Mouse (Mus musculus): ENCODE data around the gene Fancm. TPM values are rescaled to one million over a fixed set of nuclear protein-coding genes. Genes with fewer than 3 reads are reported as not detected.

The Fancm gene
- 1.5 and 5.3 TPM in 2 replicates for polyA plus RNA-seq (2012; ENCODE audit: low replicate concordance)

GRCm38 (mm10) chr12:65075085-65075732 is at the start of gene Fancm:
Fancm (plus strand) TSS chr12:65075603.

DNA sequence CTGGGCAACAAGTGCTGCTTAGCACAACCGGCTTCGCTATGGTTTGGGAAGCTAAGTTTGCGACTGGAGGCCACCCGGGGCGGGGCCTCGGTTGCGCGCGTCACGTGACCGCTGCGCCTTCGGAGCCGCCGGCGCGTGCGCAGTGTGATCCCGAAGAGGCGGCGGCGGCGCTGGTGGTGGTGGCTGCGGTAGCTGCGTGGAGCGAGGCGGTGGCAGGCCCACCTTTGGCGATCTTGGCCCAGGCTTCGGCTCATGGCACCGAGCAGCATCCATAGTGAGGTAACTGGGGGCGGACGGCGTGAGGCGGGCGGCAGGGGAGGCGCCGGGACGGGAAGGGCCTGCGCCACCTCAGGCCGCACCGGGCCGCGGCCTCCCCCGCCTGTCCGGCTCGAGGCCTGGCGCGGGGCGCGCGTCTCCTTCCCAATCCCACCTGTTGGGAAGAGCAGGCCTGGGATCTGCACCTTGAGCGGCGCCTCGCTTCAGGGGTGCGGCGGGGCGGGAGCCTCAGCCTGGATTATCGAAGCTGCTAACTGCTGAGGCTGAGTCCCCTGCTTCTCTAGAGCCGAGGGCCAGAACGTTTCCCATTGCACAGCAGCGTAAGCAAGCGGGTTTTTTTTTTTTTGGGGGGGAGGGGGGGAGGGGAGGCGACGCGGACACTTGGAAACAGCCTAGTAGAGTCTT is 39.1 kb upstream of the Fancm start, which contains the start of gene Prpf39:
Gene Prpf39, plus strand, starts transcription at position 144 of the 681 bp plus-strand sequence.

DNA sequence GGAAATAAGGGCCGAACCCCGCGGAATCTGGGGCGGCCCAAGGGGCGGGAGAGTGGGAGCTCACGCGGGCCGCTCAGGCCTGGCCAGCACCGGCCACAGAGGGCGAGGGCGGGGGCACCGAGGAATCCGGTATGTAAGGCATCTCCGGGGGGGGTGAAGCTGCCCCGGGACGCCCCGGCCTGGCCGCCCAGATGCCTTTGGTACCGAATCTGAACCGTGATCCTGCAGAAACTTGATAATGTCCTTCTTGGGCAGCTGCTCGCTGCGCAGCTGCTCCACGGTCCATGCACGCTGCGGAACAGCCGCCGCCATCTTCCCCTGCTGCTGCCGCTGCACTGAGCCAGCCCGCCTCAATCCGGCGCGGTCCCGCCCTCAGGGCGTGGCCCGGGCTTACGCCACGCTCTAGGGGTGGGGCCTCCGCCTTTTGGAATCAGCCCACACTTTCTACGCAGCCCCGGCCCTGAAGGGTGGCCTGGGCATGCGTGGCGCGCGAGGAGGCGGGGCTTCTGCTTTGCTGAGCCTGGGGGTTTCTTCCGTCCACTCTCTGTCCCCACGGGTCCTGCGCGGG is 1.7 kb upstream of the Fancm start, which contains the start of gene Fkbp3:
Gene Fkbp3, minus strand, starts transcription at position 397 of the 568 bp plus-strand sequence.

DNA sequence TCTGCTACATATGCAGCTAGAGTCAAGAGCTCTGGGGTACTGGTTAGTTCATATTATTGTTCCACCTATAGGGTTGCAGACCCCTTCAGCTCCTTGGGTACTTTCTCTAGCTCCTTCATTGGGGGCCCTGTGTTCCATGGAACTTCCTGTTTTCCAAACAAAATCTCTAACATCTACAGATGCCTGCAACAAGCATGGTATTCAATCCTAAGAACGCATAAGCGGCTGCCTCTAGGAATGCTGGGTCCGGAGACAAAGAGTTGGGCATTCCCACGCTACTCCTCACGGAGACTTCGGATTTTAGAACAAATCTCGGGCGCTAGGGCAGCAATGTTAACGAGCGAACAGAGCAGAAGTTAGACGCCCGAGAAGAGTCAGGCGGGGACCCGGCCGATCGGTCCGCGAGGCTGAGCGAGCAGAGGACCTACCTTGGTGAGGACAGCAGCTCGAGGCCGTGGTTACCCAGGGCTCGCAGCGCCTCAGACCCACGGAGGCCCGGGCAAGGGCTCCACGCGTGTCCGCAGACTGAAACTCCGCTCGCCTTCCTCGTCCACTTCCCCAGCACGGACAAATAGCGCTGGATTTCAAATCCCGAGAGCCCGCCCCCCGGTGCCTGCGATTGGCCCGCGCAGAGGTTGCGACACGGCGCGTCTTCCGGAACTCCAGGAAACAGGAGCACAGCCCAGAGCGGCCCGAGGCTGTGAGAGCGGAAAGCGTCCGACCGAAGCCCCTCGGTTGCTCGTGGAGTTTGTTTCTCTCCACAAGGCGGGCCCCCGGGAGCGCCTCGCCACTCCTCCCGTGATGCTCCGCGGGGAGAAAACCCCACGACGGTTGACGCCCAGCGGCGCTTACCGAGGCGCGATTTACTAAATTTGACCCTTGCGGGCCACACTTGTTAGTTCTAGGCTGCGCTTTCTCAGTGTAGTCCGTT is 96.9 kb downstream of the Fancm start, which contains the start of gene Mis18bp1:
Gene Mis18bp1, minus strand, starts transcription at position 584 of the 931 bp plus-strand sequence.

Other genes with a start within 250 kb of the Fancm start
- gene Gm527, start 157.7 kb upstream of the Fancm start, polyA plus RNA-seq (2012; ENCODE audit: low replicate concordance): 1.1 and 2.3 TPM in 2 replicates
- 1.3 and 2.9 TPM in 2 replicates for gene Klhl28, start 110.1 kb upstream of the Fancm start, polyA plus RNA-seq (2012; ENCODE audit: low replicate concordance)
- gene Togaram1, start 109.8 kb upstream of the Fancm start, polyA plus RNA-seq (2012; ENCODE audit: low replicate concordance): 5.2 and 7.8 TPM in 2 replicates
- 14.3 and 15.9 TPM in 2 replicates for gene Prpf39, start 39.3 kb upstream of the Fancm start, polyA plus RNA-seq (2012; ENCODE audit: low replicate concordance)
- 19.3 and 135 TPM in 2 replicates for gene Fkbp3, start 1.6 kb upstream of the Fancm start, polyA plus RNA-seq (2012; ENCODE audit: low replicate concordance)
- gene Mis18bp1, start 97.0 kb downstream of the Fancm start, polyA plus RNA-seq (2012; ENCODE audit: low replicate concordance): 2.0 and 2.1 TPM in 2 replicates
- gene Wdr20rt, start 149.9 kb downstream of the Fancm start, polyA plus RNA-seq (2012; ENCODE audit: low replicate concordance): not detected in 2 replicates

Data from hematopoietic multipotent progenitor cell, adult 10-12 weeks (in vitro differentiated cells).